Mouse (Mus musculus) limb, embryonic 14.5 days (tissue): Measurements from ENCODE around the gene Pak7. TPM values are rescaled to one million over a fixed set of nuclear protein-coding genes. Genes with fewer than 3 reads are reported as not detected.
"Not testable (repeated sequence)": the region's sequence is repeated elsewhere in the genome, so short reads cannot be mapped to it uniquely, and the experiment has no call there.

Experiments
- ATAC-seq: fragments of 200-750 bp; cut with Nextera tagmentation; 2 replicates; pipeline ENCODE4 v1.8.0; 2017; ENCODE audit warnings: low read depth, moderate number of reproducible peaks, moderate TSS enrichment; ENCODE audit not compliant: low FRiP score
- DNase-seq: peaks from one replicate; pipeline ENCODE4 v3.0.0-alpha.2; 2015; ENCODE audit warnings: low spot score
- H3K27ac ChIP-seq: fragments of 300-500 bp; sonication (generic); replicated peaks from 2 replicates; pipeline ENCODE4 v1.5.1; 2014; ENCODE audit warnings: low read depth, mild to moderate bottlenecking, low read length, moderate library complexity, mixed read lengths
- H3K27me3 ChIP-seq: fragments of 300-500 bp; sonication (generic); 2 replicates; pipeline ENCODE4 v1.6.1; 2014; ENCODE audit warnings: low read length, mixed read lengths; ENCODE audit not compliant: control insufficient read depth, insufficient read depth
- H3K36me3 ChIP-seq: fragments of 300-500 bp; sonication (generic); 2 replicates; pipeline ENCODE4 v1.6.1; 2014; ENCODE audit warnings: mild to moderate bottlenecking, low read length, moderate library complexity, mixed read lengths; ENCODE audit not compliant: control insufficient read depth, insufficient read depth
- H3K4me1 ChIP-seq: fragments of 300-500 bp; sonication (generic); 2 replicates; pipeline ENCODE4 v1.6.1; 2014; ENCODE audit warnings: antibody characterized with exemption, low read length, mixed read lengths; ENCODE audit not compliant: control insufficient read depth, insufficient read depth
- H3K4me2 ChIP-seq: fragments of 300-500 bp; sonication (generic); replicated peaks from 2 replicates; pipeline ENCODE4 v1.6.1; 2014; ENCODE audit warnings: low read depth, mild to moderate bottlenecking, low read length, moderate library complexity; ENCODE audit not compliant: severe bottlenecking
- H3K4me3 ChIP-seq: fragments of 300-500 bp; sonication (generic); replicated peaks from 2 replicates; pipeline ENCODE4 v1.5.1; 2014; ENCODE audit warnings: low read length
- H3K9ac ChIP-seq: fragments of 300-500 bp; sonication (generic); 2 replicates; pipeline ENCODE4 v1.6.1; 2014; ENCODE audit warnings: mild to moderate bottlenecking, low read depth, low read length, moderate library complexity; ENCODE audit not compliant: severe bottlenecking
- H3K9me3 ChIP-seq: fragments of 300-500 bp; sonication (generic); 2 replicates; pipeline ENCODE4 v1.6.1; 2016; ENCODE audit warnings: low read length; ENCODE audit not compliant: control insufficient read depth
- POLR2A ChIP-seq: fragments of 200-500 bp; IDR thresholded peaks from 2 replicates; pipeline ENCODE4 v1.8.0; 2012; ENCODE audit warnings: inconsistent platforms, mild to moderate bottlenecking, moderate library complexity, borderline replicate concordance; ENCODE audit not compliant: insufficient read depth, insufficient read length; ENCODE audit errors: extremely low read depth
- WGBS: fragments of 180-500 bp; shearing (Covaris S2); extraction: QIAGEN DNeasy Blood & Tissue Kit; methylation state at CpG from one replicate; pipeline ENCODE4 v1.1.7; 2014; 5-methylcytosine and 5-hydroxymethylcytosine counted together
- polyA plus RNA-seq, 2 experiments: library from polyadenylated mRNA; depleted of rRNA in 1 of 2; stranded (reverse) in 1 of 2; unstranded in 1 of 2; fragments of >200 nt; fragmentation: Nextera tagmentation in 1 of 2; extraction: Ambion mirVana in 1 of 2; gene quantifications; 2 replicates each; pipeline versions ENCODE4 v1.2.1 to v1.2.3; 2012 to 2014

The Pak7 gene
- polyA plus RNA-seq, 2 experiments, result 0.65 to 0.95 TPM

DNA sequence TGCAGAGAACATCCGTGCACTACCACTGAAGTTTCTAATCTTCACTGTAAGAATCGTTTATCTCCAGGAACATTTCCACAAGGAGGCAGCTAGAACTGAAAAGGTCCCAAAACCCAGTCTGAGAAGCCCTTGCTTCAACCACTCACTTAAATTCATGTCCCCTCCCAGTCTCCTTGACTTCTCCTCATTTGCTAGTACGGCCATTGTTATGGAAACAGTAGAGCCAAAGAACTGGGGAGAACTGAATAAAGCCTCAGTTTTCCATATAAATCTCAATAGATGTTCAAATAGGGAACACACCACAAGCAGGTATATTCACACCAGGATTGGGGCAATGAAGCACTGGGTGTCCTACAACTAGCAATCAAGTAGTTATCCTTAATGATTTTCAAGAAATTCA, 12.4 kb downstream of the Pak7 start:
- H3K4me3 ChIP-seq, result no peak overlapping the region
- no peak for ATAC-seq
- H3K36me3 ChIP-seq, result no peaks in the 10 kb centered on the region
- no peaks in the 10 kb centered on the region for H3K9me3 ChIP-seq
- H3K9ac ChIP-seq, result no peak overlapping the region
- WGBS, result 60% methylated on average over 3 of the region's 3 CpGs
- no peak for TF ChIP-seq POLR2A
- no peak overlapping the region for H3K27ac ChIP-seq
- no peak for DNase-seq
- no peaks in the 10 kb centered on the region for H3K4me1 ChIP-seq
- no peak overlapping the region for H3K4me2 ChIP-seq
- no peaks in the 10 kb centered on the region for H3K27me3 ChIP-seq

DNA sequence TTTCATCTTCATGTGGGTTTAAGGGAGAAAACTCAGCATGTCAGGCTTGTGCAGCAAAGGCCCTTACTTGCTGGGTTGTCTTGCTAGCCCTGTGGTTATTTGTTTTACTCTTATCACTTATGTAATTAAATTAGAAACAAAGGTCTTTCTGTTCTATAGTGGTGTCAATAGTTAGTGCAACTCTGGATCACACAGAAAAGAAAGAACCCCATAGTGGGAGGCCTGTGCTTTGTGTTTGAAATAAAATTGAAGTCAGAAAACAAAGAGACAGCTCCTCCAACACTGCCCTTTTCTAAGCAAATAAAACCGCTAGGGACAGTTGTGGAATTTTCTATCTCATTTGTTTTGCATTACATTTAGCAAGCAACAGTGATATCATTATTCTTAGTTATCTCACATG, 15.4 kb downstream of the Pak7 start:
- DNase-seq (no peak), ATAC-seq (no peak)
- Histone ChIP-seq H3K9me3 (no peaks in the 10 kb centered on the region), H3K36me3 (no peaks in the 10 kb centered on the region), H3K9ac (no peak overlapping the region), H3K4me2 (no peak overlapping the region), H3K27me3 (no peaks in the 10 kb centered on the region), H3K4me3 (no peak overlapping the region), H3K4me1 (no peaks in the 10 kb centered on the region), H3K27ac (no peak overlapping the region)
- WGBS, result 85% methylated on average over 1 of the region's 1 CpGs
- TF ChIP-seq POLR2A, result no peak

DNA sequence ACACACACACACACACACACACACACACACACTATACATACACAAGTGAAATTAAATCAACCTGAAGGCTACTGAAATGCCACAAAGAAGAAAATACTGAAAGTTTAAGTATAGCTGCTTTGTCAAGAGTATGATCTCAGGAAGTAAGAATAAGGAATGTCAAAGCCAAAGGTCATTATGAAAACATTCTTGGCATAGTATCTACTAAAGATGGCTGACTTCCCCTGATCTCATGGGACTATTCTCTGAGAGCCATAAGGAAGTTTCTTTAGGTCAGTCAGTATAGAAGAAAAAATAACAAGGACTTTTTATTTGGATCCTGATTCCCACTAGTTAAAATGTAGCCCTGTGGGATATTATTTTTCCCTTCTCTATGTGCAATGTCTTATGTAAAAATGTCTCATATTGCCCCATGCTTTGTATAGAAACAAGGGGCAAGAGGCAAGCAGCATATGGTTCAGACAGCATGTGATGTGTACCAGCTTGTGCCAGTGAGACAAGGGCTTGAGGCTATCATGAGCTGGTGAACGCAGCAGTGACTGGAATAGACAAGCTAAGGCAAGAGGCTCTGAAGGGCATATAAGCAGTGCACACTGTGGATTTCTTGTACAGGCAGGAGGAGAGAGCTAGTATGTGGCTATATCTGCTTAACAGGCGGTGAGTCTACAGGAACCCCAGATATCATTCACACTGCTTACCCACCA, 36.2 kb downstream of the Pak7 start:
- no peak overlapping the region for H3K4me2 ChIP-seq
- no peak overlapping the region for H3K9ac ChIP-seq
- peak; percentile 4 for DNase-seq
- H3K4me3 ChIP-seq, result no peak overlapping the region
- TF ChIP-seq POLR2A, result no peak
- H3K36me3 ChIP-seq, result no peaks in the 10 kb centered on the region
- 67% methylated on average over 2 of the region's 2 CpGs for WGBS
- no peaks in the 10 kb centered on the region for H3K9me3 ChIP-seq
- no peaks in the 10 kb centered on the region for H3K4me1 ChIP-seq
- no peak for ATAC-seq
- no peak overlapping the region for H3K27ac ChIP-seq
- H3K27me3 ChIP-seq, result no peaks in the 10 kb centered on the region

DNA sequence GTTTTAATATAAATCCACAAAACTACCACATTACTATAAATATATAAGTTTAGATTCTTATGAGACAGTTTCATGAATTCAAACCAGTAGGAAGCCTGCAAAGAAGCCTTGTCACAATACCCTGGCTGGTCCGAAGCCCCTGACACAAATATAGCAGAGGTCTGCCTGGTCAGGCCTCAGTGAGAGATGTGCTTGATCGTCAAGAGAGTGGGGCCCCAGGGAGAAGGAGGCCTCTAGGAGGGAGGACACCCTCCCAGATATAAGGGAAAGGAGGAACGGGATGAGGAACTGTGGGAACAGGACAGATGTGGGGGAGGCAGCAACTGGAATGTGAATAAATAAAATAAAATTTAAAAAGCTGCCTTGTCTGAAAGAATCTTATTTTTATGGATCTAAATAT, 37.3 kb downstream of the Pak7 start:
- Histone ChIP-seq H3K36me3 (no peaks in the 10 kb centered on the region), H3K27ac (no peak overlapping the region), H3K9me3 (no peaks in the 10 kb centered on the region), H3K4me3 (no peak overlapping the region), H3K4me2 (no peak overlapping the region), H3K27me3 (no peaks in the 10 kb centered on the region), H3K9ac (no peak overlapping the region), H3K4me1 (no peaks in the 10 kb centered on the region)
- TF ChIP-seq POLR2A, result no peak
- 70% methylated on average over 3 of the region's 3 CpGs for WGBS
- ATAC-seq (no peak), DNase-seq (no peak)

DNA sequence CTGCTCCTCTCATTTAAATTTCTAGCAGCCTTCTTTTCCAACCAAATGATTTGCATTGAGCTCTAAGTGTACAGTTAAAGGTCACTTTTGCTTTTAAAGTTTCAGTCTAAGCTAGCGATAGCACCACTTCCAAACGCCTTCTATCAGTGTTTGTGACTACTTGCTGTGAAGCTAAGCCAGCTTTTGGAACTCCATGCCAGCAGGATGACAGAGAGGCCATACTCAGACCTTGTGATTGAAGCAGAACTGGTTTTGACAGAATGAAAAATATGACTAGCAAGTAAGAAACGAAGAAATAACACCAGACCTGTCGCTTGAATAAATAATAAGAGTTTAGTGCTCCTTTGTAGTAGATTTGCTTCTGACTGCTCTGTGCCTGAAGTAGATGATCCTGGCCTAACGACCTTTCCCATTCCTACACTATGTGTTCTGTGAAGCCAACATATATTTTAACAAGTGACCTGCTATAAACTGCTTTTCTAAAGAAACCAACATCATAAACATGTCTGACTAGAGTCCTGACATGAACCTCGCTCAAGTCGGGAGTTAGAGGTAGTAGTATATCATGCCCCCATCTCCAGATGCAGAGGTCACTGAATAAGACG, 38.0 kb downstream of the Pak7 start:
- WGBS, result 58% methylated on average over 8 of the region's 8 CpGs
- H3K4me2 ChIP-seq, result no peak overlapping the region
- no peaks in the 10 kb centered on the region for H3K9me3 ChIP-seq
- H3K9ac ChIP-seq, result no peak overlapping the region
- no peaks in the 10 kb centered on the region for H3K4me1 ChIP-seq
- no peak for TF ChIP-seq POLR2A
- no peak overlapping the region for H3K4me3 ChIP-seq
- no peaks in the 10 kb centered on the region for H3K36me3 ChIP-seq
- ATAC-seq, result no peak
- H3K27me3 ChIP-seq, result no peaks in the 10 kb centered on the region
- H3K27ac ChIP-seq, result no peak overlapping the region
- DNase-seq, result no peak

DNA sequence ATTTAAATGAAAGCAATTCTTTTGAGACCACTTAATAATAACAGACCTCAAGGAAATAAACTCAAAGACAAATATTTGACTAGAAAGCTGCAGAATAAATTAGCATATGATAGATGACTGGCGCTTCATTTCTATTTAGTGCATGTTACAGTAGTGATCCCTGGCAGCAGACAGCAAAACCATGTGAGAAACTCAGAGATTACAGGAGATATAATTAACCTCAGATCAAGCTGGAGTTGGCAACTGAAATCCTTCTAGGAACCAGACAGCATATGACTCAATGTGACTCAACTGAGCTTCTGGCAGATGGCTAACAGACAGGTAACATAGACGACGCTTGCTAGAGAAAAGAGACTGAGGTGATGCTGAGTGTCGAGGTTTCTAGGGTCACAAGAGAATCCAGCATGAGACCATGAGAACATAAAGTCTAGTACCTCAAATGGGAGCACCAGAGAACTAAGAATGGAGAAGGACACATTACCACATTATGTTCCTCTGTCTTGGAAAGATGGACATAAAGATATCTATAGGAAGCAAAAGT, 43.5 kb downstream of the Pak7 start:
- ATAC-seq, H3K36me3 ChIP-seq, H3K9me3 ChIP-seq: not testable (repeated sequence)

More for the DNA sequence above, 43.5 kb downstream of the Pak7 start:
- H3K4me1 ChIP-seq, H3K4me2 ChIP-seq, H3K27ac ChIP-seq, DNase-seq, H3K27me3 ChIP-seq, H3K9ac ChIP-seq, H3K4me3 ChIP-seq: not testable (repeated sequence)
- WGBS, result 78% methylated on average over 4 of the region's 4 CpGs
